Mouse (Mus musculus) megakaryocyte, embryonic 14.5 days (primary cell): ENCODE results near the gene Gm5862. TPM values are rescaled to one million over a fixed set of nuclear protein-coding genes. Genes with fewer than 3 reads are reported as not detected.
"Not testable (repeated sequence)": the region's sequence is repeated elsewhere in the genome, so short reads cannot be mapped to it uniquely, and the experiment has no call there.

Experiments
- H3K27me3 ChIP-seq: replicated peaks from 2 replicates; pipeline ENCODE3; 2012; ENCODE audit warnings: inconsistent platforms
- H3K36me3 ChIP-seq: replicated peaks from 2 replicates; pipeline ENCODE3; 2012; ENCODE audit warnings: low read length, inconsistent platforms, mixed read lengths
- H3K4me1 ChIP-seq: 2 replicates; pipeline ENCODE4 v1.6.1; 2012; ENCODE audit warnings: inconsistent platforms
- H3K4me3 ChIP-seq: replicated peaks from 2 replicates; pipeline ENCODE3; 2012; ENCODE audit warnings: moderate library complexity, mild to moderate bottlenecking, inconsistent platforms
- H3K9me3 ChIP-seq: 2 replicates; pipeline ENCODE4 v1.6.1; 2012; ENCODE audit warnings: inconsistent platforms
- FLI1 ChIP-seq: IDR thresholded peaks from 2 replicates; pipeline ENCODE4 v1.6.1; 2012; ENCODE audit warnings: low read length, inconsistent platforms, mixed read lengths
- GATA1 ChIP-seq: IDR thresholded peaks from 3 replicates; pipeline ENCODE4 v1.6.1; 2012; ENCODE audit warnings: mixed read lengths, low read length, inconsistent platforms, borderline replicate concordance
- polyA plus RNA-seq: library from polyadenylated mRNA; stranded (reverse); fragments of >175 nt; gene quantifications from 2 replicates; pipeline ENCODE4 v1.2.3, GENCODE M21; 2012; ENCODE audit warnings: low replicate concordance; ENCODE audit not compliant: insufficient read depth

Gm5862 gene
- not detected in 2 replicates for polyA plus RNA-seq

GRCm38 (mm10) chr5:26022816-26023215 is at the start of gene Gm5862:
Gm5862 (minus strand) TSS chr5:26022916.
- H3K27me3 ChIP-seq, H3K9me3 ChIP-seq, H3K4me1 ChIP-seq, H3K36me3 ChIP-seq, H3K4me3 ChIP-seq: not testable (repeated sequence)

GRCm38 (mm10) chr5:26070716-26071115 is 48.0 kb upstream of the Gm5862 start:
- Histone ChIP-seq H3K4me1 (no peaks in the 10 kb centered on the region), H3K9me3 (peaks cover 14% of the 10 kb centered on the region), H3K4me3 (no peak overlapping the region), H3K27me3 (no peaks in the 10 kb centered on the region), H3K36me3 (no peaks in the 10 kb centered on the region)
- TF ChIP-seq GATA1 (no peak), FLI1 (no peak)

- H3K4me1 ChIP-seq, H3K4me3 ChIP-seq, H3K27me3 ChIP-seq: not testable (repeated sequence)
Observed at GRCm38 (mm10) chr5:26058481-26058880, 35.8 kb upstream of the Gm5862 start, which contains the start of gene Gm7347. Gm7347 (minus strand) TSS chr5:26058581.

GRCm38 (mm10) chr5:26039458-26039857 is 16.7 kb upstream of the Gm5862 start, which contains the start of gene Speer4a:
Speer4a (minus strand) TSS chr5:26039558.
- not testable (repeated sequence) for H3K4me1 ChIP-seq, H3K9me3 ChIP-seq, H3K27me3 ChIP-seq, H3K36me3 ChIP-seq, H3K4me3 ChIP-seq

More at GRCm38 (mm10) chr5:26058481-26058880, 35.8 kb upstream of the Gm5862 start, which contains the start of gene Gm7347:
- H3K9me3 ChIP-seq, H3K36me3 ChIP-seq: not testable (repeated sequence)

- not testable (repeated sequence) for H3K36me3 ChIP-seq, H3K27me3 ChIP-seq, H3K4me3 ChIP-seq, H3K4me1 ChIP-seq, H3K9me3 ChIP-seq
Observed at GRCm38 (mm10) chr5:26007697-26008096, 15.0 kb downstream of the Gm5862 start.

GRCm38 (mm10) chr5:26006937-26007695 is 15.6 kb downstream of the Gm5862 start:
- H3K36me3 ChIP-seq, H3K4me1 ChIP-seq, H3K27me3 ChIP-seq, H3K9me3 ChIP-seq: not testable (repeated sequence)
- H3K4me3 ChIP-seq: peak overlapping the region; percentile 29

GRCm38 (mm10) chr5:26004698-26005097 is 18.0 kb downstream of the Gm5862 start, which contains the start of gene Gm1979:
Gm1979 (minus strand) TSS chr5:26004798.
- H3K36me3 ChIP-seq, H3K4me3 ChIP-seq, H3K27me3 ChIP-seq, H3K9me3 ChIP-seq, H3K4me1 ChIP-seq: not testable (repeated sequence)

- H3K27me3 ChIP-seq, H3K4me1 ChIP-seq: not testable (repeated sequence)
Observed at GRCm38 (mm10) chr5:25988550-25988949, 34.2 kb downstream of the Gm5862 start, which contains the start of gene Gm21698. Gm21698 (minus strand) TSS chr5:25988650.

GRCm38 (mm10) chr5:25972563-25972962 is 50.2 kb downstream of the Gm5862 start, which contains the start of gene Gm21680:
Gm21680 (minus strand) TSS chr5:25972663.
- not testable (repeated sequence) for H3K4me1 ChIP-seq, H3K9me3 ChIP-seq, H3K36me3 ChIP-seq, H3K4me3 ChIP-seq, H3K27me3 ChIP-seq

More at GRCm38 (mm10) chr5:25988550-25988949, 34.2 kb downstream of the Gm5862 start, which contains the start of gene Gm21698:
- H3K4me3 ChIP-seq, H3K9me3 ChIP-seq, H3K36me3 ChIP-seq: not testable (repeated sequence)

Other genes with a start within 250 kb of the Gm5862 start
- gene Gm21663, start 80.5 kb downstream of the Gm5862 start, polyA plus RNA-seq: not detected in 2 replicates
- gene Gm21671, start 68.5 kb downstream of the Gm5862 start, polyA plus RNA-seq: not detected in 2 replicates
- not detected in 2 replicates for gene Gm21680, start 50.3 kb downstream of the Gm5862 start, polyA plus RNA-seq
- gene Gm21698, start 34.3 kb downstream of the Gm5862 start, polyA plus RNA-seq: not detected in 2 replicates
- gene Gm1979, start 18.1 kb downstream of the Gm5862 start, polyA plus RNA-seq: not detected in 2 replicates
- gene Speer4a, start 16.6 kb upstream of the Gm5862 start, polyA plus RNA-seq: not detected in 2 replicates
- gene Gm7347, start 35.7 kb upstream of the Gm5862 start, polyA plus RNA-seq: not detected in 2 replicates
- not detected in 2 replicates for gene Gm10471, start 66.4 kb upstream of the Gm5862 start, polyA plus RNA-seq
- not detected in 2 replicates for gene 5031410I06Rik, start 82.4 kb upstream of the Gm5862 start, polyA plus RNA-seq
- not detected in 2 replicates for gene Gm10220, start 98.5 kb upstream of the Gm5862 start, polyA plus RNA-seq
- 0.07 TPM in 1 of 2 replicates, not detected in the other for gene Gm7361, start 234.8 kb upstream of the Gm5862 start, polyA plus RNA-seq